In genomic region chr12:75731927-75732443, GRCm38 (mm10) we compare ENCODE assay signal across 12 mouse cellular contexts. TPM values are rescaled to one million over a fixed set of nuclear protein-coding genes. Genes with fewer than 3 reads are reported as not detected.
DNase-seq lines count a peak whose midpoint lies in the region; ATAC-seq lines count a peak whose summit lies in the region.
"Had no signal": no experiment of that assay in that cellular context is flagged by ENCODE, and none has a peak within 500 bp of the region (broad histone marks: within the 10 kb centered on the region; RNA-seq: fewer than 3 reads in every experiment).

No protein-coding gene starts in this region.

- H3K4me3 ChIP-seq in hindbrain, embryonic 14.5 days (replicated peaks; ENCODE audit: low read length), result no peak overlapping the region
- H3K4me3 ChIP-seq in hindbrain, embryonic 10.5 days, result no peak overlapping the region
- no peak overlapping the region for H3K4me3 ChIP-seq in limb, embryonic 10.5 days
- H3K4me3 ChIP-seq: myocyte had no signal

- 58% methylated on average over 6 of the region's 6 CpGs for WGBS in hindbrain, embryonic 14.5 days
- 59% methylated on average over 6 of the region's 6 CpGs for WGBS in hindbrain, embryonic 10.5 days
- WGBS in limb, embryonic 10.5 days, result 67% methylated on average over 6 of the region's 6 CpGs

- H3K27ac ChIP-seq in hindbrain, embryonic 14.5 days, result no peak overlapping the region
- no peak overlapping the region for H3K27ac ChIP-seq in hindbrain, embryonic 10.5 days
- H3K27ac ChIP-seq in limb, embryonic 10.5 days, result no peak overlapping the region

- H3K4me1 ChIP-seq in hindbrain, embryonic 14.5 days (replicated peaks; ENCODE audit: control insufficient read depth, insufficient read depth, low read length), result peaks cover 23% of the 10 kb centered on the region
- peaks cover 22% of the 10 kb centered on the region for H3K4me1 ChIP-seq in hindbrain, embryonic 10.5 days (replicated peaks)
- peaks cover 20% of the 10 kb centered on the region for H3K4me1 ChIP-seq in limb, embryonic 10.5 days

- 0 out of 2 replicates have a peak, but pooled peaks cover 3% of the 10 kb centered on the region for H3K27me3 ChIP-seq in hindbrain, embryonic 14.5 days (ENCODE audit: control insufficient read depth, insufficient read depth, low read length)
- H3K27me3 ChIP-seq in hindbrain, embryonic 10.5 days (ENCODE audit: insufficient read depth, poor library complexity, severe bottlenecking), result peaks cover 31% of the 10 kb centered on the region
- peaks cover 10% of the 10 kb centered on the region for H3K27me3 ChIP-seq in limb, embryonic 10.5 days (ENCODE audit: low read depth, poor library complexity, severe bottlenecking)

- ATAC-seq in hindbrain, embryonic 14.5 days (ENCODE audit: low FRiP score), result no peak

- H3K36me3 ChIP-seq in hindbrain, embryonic 14.5 days (replicated peaks; ENCODE audit: control insufficient read depth, insufficient read depth), result peaks cover 4% of the 10 kb centered on the region; the same call in 1 of the 2 replicates
- peaks cover 11% of the 10 kb centered on the region for H3K36me3 ChIP-seq in hindbrain, embryonic 10.5 days
- peaks cover 7% of the 10 kb centered on the region for H3K36me3 ChIP-seq in limb, embryonic 10.5 days

- H3K9me3 ChIP-seq in hindbrain, embryonic 14.5 days (ENCODE audit: control insufficient read depth, low read length), result no peaks in the 10 kb centered on the region
- H3K9me3 ChIP-seq in hindbrain, embryonic 10.5 days, result no peaks in the 10 kb centered on the region
- no peaks in the 10 kb centered on the region for H3K9me3 ChIP-seq in limb, embryonic 10.5 days (replicated peaks)

- peak; percentile 64 for DNase-seq in adrenal gland, adult 2 months
- DNase-seq in adrenal gland, postnatal 10 days, result no peak
- no peak for DNase-seq in hindbrain, embryonic 14.5 days (ENCODE audit: low spot score)
- DNase-seq in hindbrain, embryonic 10.5 days (ENCODE audit: low spot score), result no peak
- DNase-seq in right cerebral cortex, postnatal 14 days, result peak; percentile 12
- no peak for DNase-seq in right cerebral cortex, adult 2 months (ENCODE audit: low spot score in 2 of 2)
- no peak for DNase-seq in limb, embryonic 10.5 days (ENCODE audit: low spot score)
- DNase-seq in Muller cell, postnatal 12 days (ENCODE audit: inconsistent ontology term), result no peak
- DNase-seq: heart, adult 18-20 months; heart, postnatal 4 days; spleen, adult 18-20 months had no signal

- H3K9ac ChIP-seq in hindbrain, embryonic 14.5 days, result no peak overlapping the region

- H3K4me2 ChIP-seq in hindbrain, embryonic 14.5 days (replicated peaks), result 0 out of 2 replicates have a peak overlapping the region, but pooled peaks have one; percentile 12

RNA-seq across cellular contexts. Expression of gene Sgpp1, which starts 3.5 kb away (rescaled TPM):
- total RNA-seq in adrenal gland, adult 2 months (2021), result 100 to 1,000 TPM; 141 to 178 TPM
- 143 and 152 TPM in 2 replicates for polyA plus RNA-seq in adrenal gland, adult 2 months (2012; rRNA removed)
- total RNA-seq in adrenal gland, postnatal 10 days (2021), result 10 to 100 TPM; 42.7 to 57.5 TPM
- polyA plus RNA-seq in hindbrain, embryonic 14.5 days (2014; fragmentation: Nextera tagmentation; extraction: Ambion mirVana), result 16.6 and 21.0 TPM in 2 replicates
- polyA plus RNA-seq in hindbrain, embryonic 10.5 days (2016; fragmentation: Nextera tagmentation; extraction: Ambion mirVana), result 5.5 and 5.8 TPM in 2 replicates
- 5.1 and 6.7 TPM in 2 replicates for polyA plus RNA-seq in limb, embryonic 10.5 days (2016; fragmentation: Nextera tagmentation; extraction: Ambion mirVana)

Comparison
In these comparisons a context has a peak if more than half of its experiments do, and no peak if none do; other contexts are left out.
1. DNase-seq: peak in adrenal gland, adult 2 months (single experiment) and right cerebral cortex, postnatal 14 days (single experiment); none in adrenal gland, postnatal 10 days (single experiment), hindbrain, embryonic 14.5 days (single experiment), hindbrain, embryonic 10.5 days (single experiment), right cerebral cortex, adult 2 months (0 of 2), limb, embryonic 10.5 days (single experiment) and Muller cell, postnatal 12 days (single experiment).